Mouse (Mus musculus): ENCODE measurements around the gene Acvrl1. TPM values are rescaled to one million over a fixed set of nuclear protein-coding genes. Genes with fewer than 3 reads are reported as not detected.
A peak's percentile ranks its signal among the peaks of the same experiment; 100 is the strongest.

The Acvrl1 gene
- polyA plus RNA-seq, 1 experiment from 2014 or later = 13.5 TPM

DNA sequence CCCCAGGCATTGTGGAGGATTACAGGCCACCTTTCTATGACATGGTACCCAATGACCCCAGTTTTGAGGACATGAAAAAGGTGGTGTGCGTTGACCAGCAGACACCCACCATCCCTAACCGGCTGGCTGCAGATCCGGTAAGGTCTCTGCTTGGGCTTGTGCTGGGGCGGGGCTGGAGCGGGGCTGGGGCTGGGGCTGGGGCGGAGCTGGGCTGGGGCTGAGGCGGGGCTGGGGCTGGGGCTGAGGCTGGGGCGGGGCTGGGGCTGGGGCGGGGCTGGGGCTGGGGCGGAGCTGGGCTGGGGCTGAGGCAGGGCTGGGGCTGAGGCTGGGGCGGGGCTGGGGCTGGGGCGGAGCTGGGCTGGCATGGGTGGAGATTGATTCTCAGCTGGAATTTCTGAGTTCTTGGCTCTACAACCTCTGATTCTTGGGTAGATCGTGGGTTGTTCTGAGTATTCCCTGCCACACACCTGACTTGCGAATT lies 12.8 kb downstream of the Acvrl1 start:
- DNase-seq (ENCODE audit: low spot score) = no peak
- no peak overlapping the region for H3K9ac ChIP-seq (ENCODE audit: low read depth, low read length)
- no peaks in the 10 kb centered on the region for H3K27me3 ChIP-seq (replicated peaks; ENCODE audit: control insufficient read depth, insufficient read depth, low read length)
- no peaks in the 10 kb centered on the region for H3K36me3 ChIP-seq (ENCODE audit: control insufficient read depth, insufficient read depth, low read length)
- ATAC-seq (ENCODE audit: low read depth) = peak; percentile 53
- peaks cover 50% of the 10 kb centered on the region for H3K4me1 ChIP-seq (ENCODE audit: control insufficient read depth, insufficient read depth, low read length)
- H3K4me2 ChIP-seq (ENCODE audit: low read depth, low read length) = 0 out of 2 replicates have a peak overlapping the region, but pooled peaks have one; percentile 0
- 7% methylated on average over 8 of the region's 14 CpGs for WGBS
- H3K9me3 ChIP-seq (ENCODE audit: control insufficient read depth, low read length) = no peaks in the 10 kb centered on the region
- no peak overlapping the region; the same call in 1 of the 2 replicates for H3K27ac ChIP-seq (replicated peaks; ENCODE audit: low read depth, low read length)
- H3K4me3 ChIP-seq (ENCODE audit: low read depth, low read length) = no peak overlapping the region

DNA sequence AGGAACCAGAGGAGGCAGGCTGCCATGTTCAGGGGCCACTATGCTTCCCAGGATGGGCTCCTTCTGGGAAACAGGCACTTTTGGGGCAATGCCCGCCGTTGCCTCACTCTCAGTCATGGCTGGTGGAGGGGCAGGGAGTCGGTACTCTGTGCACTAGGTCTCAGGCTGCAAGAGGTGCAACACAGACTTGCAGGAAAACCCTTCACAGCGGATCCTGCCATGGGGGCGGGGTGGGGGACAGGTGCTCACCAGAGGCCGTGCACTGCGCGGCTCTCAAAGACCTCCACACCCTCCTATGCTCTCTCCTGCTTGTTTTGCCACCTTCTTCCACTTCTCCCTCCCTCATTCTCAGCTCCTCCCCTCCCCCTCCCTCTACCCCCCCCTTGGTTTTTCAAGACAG lies 14.3 kb downstream of the Acvrl1 start:
- H3K36me3 ChIP-seq (ENCODE audit: control insufficient read depth, insufficient read depth, low read length) = no peaks in the 10 kb centered on the region
- H3K4me1 ChIP-seq (ENCODE audit: control insufficient read depth, insufficient read depth, low read length) = peaks cover 51% of the 10 kb centered on the region
- H3K4me3 ChIP-seq (ENCODE audit: low read depth, low read length) = no peak overlapping the region
- no peaks in the 10 kb centered on the region for H3K27me3 ChIP-seq (replicated peaks; ENCODE audit: control insufficient read depth, insufficient read depth, low read length)
- no peak overlapping the region for H3K4me2 ChIP-seq (ENCODE audit: low read depth, low read length)
- no peak for ATAC-seq (ENCODE audit: low read depth)
- H3K9ac ChIP-seq (ENCODE audit: low read depth, low read length) = no peak overlapping the region
- WGBS = 48% methylated on average over 6 of the region's 8 CpGs
- no peak for DNase-seq (ENCODE audit: low spot score)
- no peak overlapping the region for H3K27ac ChIP-seq (replicated peaks; ENCODE audit: low read depth, low read length)
- H3K9me3 ChIP-seq (ENCODE audit: control insufficient read depth, low read length) = no peaks in the 10 kb centered on the region

DNA sequence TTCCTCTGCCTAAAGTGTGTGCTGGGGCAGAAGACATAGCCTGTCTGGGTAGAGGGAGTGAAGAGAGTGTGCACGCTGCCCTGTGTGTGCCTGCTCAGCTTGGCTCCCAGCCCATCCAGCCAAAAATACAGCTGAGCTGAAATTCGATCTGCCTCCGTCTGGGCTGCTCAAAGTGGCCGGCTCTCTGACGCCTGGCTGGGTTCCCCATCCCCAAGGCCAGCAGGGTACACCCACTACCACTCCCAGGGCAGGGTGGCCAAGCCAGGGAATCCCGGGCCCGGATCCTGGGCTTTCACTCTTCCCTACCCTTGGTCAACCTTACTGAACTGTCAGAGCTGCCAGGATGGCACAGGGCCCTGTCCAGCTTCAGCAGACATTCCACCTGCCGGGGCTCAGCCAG lies 15.2 kb downstream of the Acvrl1 start:
- ATAC-seq (ENCODE audit: low read depth) (peak; percentile 60), DNase-seq (ENCODE audit: low spot score) (peak; percentile 89)
- Histone ChIP-seq H3K4me1 (ENCODE audit: control insufficient read depth, insufficient read depth, low read length) (peaks cover 51% of the 10 kb centered on the region), H3K27me3 (replicated peaks; ENCODE audit: control insufficient read depth, insufficient read depth, low read length) (no peaks in the 10 kb centered on the region), H3K9ac (ENCODE audit: low read depth, low read length) (0 out of 2 replicates have a peak overlapping the region, but pooled peaks have one; percentile 41), H3K4me2 (ENCODE audit: low read depth, low read length) (peak overlapping the region; percentile 23; the same call in 1 of the 2 replicates), H3K27ac (replicated peaks; ENCODE audit: low read depth, low read length) (peak overlapping the region; percentile 30; the same call in 1 of the 2 replicates), H3K9me3 (ENCODE audit: control insufficient read depth, low read length) (no peaks in the 10 kb centered on the region), H3K36me3 (ENCODE audit: control insufficient read depth, insufficient read depth, low read length) (no peaks in the 10 kb centered on the region), H3K4me3 (ENCODE audit: low read depth, low read length) (no peak overlapping the region)
- WGBS = 8% methylated on average over 8 of the region's 8 CpGs

DNA sequence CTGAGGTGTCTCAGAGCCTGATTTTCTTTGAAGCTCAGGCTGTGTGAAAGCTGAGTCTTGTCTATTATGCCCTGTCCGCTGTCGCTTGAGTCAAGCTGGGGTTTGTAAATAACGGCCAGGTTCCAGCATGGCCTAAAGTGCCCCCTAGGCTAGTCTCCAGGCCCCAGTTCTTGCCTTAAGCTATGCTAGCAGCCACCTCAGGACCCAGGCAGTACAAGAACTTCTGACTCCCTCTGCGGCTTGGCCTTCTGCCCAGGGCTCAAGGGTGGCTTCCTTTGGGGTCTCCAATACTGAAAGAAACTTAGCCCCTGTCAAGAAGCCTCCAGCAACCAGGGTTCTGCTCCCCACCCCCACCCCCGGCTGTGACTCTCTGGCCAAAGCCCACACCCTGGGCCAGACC lies 15.9 kb downstream of the Acvrl1 start:
- Histone ChIP-seq H3K9me3 (ENCODE audit: control insufficient read depth, low read length) (no peaks in the 10 kb centered on the region), H3K9ac (ENCODE audit: low read depth, low read length) (no peak overlapping the region), H3K4me2 (ENCODE audit: low read depth, low read length) (no peak overlapping the region; the same call in 1 of the 2 replicates), H3K4me3 (ENCODE audit: low read depth, low read length) (no peak overlapping the region), H3K36me3 (ENCODE audit: control insufficient read depth, insufficient read depth, low read length) (no peaks in the 10 kb centered on the region), H3K4me1 (ENCODE audit: control insufficient read depth, insufficient read depth, low read length) (peaks cover 51% of the 10 kb centered on the region), H3K27me3 (replicated peaks; ENCODE audit: control insufficient read depth, insufficient read depth, low read length) (no peaks in the 10 kb centered on the region), H3K27ac (replicated peaks; ENCODE audit: low read depth, low read length) (peak overlapping the region; percentile 30)
- ATAC-seq (ENCODE audit: low read depth) (no peak), DNase-seq (ENCODE audit: low spot score) (no peak)
- WGBS = 84% methylated on average over 5 of the region's 5 CpGs

DNA sequence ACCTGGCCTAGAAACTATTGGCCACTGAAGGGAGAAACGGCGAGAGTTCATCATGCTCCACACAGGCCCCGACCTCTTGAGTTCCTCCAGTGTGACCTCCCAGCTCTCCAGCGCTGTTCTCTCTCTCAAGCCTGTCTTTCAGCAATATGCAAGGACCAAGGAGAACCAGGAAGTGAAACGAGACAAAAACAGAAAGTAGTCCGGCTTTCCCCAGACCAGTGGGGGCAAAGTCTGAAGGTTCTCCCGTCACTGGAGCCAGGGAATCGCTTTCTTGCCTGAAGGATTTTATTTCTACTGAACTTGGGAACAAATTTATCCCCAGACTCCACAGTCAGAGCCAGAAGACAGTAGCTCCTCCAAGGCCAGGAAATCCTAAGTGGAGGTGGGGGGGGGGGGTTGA lies 16.5 kb downstream of the Acvrl1 start:
- Histone ChIP-seq H3K27ac (replicated peaks; ENCODE audit: low read depth, low read length) (peak overlapping the region; percentile 30), H3K4me2 (ENCODE audit: low read depth, low read length) (peak overlapping the region; percentile 50; the same call in 1 of the 2 replicates), H3K9ac (ENCODE audit: low read depth, low read length) (no peak overlapping the region), H3K36me3 (ENCODE audit: control insufficient read depth, insufficient read depth, low read length) (no peaks in the 10 kb centered on the region), H3K4me3 (ENCODE audit: low read depth, low read length) (no peak overlapping the region), H3K9me3 (ENCODE audit: control insufficient read depth, low read length) (no peaks in the 10 kb centered on the region), H3K4me1 (ENCODE audit: control insufficient read depth, insufficient read depth, low read length) (peaks cover 45% of the 10 kb centered on the region), H3K27me3 (replicated peaks; ENCODE audit: control insufficient read depth, insufficient read depth, low read length) (no peaks in the 10 kb centered on the region)
- WGBS = 72% methylated on average over 8 of the region's 8 CpGs
- DNase-seq (ENCODE audit: low spot score) (no peak), ATAC-seq (ENCODE audit: low read depth) (no peak)

DNA sequence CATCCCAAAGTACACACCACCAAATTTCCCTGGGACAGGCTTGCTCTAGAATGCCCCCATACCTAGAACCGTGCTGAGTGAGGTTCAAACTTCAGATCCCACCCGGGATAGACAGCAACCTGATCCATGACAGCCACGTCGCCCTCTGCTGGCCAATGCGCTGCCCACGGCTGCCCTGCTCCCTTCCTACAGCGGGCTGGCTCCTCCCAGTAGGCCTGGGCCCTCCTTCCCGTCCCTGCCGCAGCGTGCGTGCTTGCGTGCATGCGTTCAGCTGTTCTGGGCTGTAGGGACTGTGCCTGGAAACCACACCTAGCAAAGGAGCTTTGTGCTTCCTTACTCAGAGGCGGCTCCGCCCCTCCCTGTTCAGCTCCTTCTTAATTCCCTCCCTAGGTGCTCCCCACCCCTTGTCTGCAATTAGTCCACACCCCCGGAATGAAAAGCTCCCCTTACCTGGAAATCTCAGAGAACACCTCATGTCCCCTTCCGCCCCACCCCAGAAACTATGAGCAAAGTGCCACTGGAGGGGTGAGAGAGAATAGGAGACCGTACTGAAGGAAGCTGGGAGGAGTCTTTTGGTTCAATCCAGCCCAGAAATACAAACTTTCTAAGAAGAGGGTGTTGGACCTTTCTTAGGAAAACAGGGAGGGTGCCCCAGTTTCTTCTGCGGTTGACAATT lies 17.2 kb downstream of the Acvrl1 start:
- Histone ChIP-seq H3K9ac (ENCODE audit: low read depth, low read length) (peak overlapping the region; percentile 43; the same call in 1 of the 2 replicates), H3K27ac (replicated peaks; ENCODE audit: low read depth, low read length) (peak overlapping the region; percentile 77), H3K4me2 (ENCODE audit: low read depth, low read length) (peak overlapping the region; percentile 50), H3K27me3 (replicated peaks; ENCODE audit: control insufficient read depth, insufficient read depth, low read length) (no peaks in the 10 kb centered on the region), H3K4me3 (ENCODE audit: low read depth, low read length) (peak overlapping the region; percentile 12; the same call in 1 of the 2 replicates), H3K4me1 (ENCODE audit: control insufficient read depth, insufficient read depth, low read length) (peaks cover 38% of the 10 kb centered on the region), H3K36me3 (ENCODE audit: control insufficient read depth, insufficient read depth, low read length) (no peaks in the 10 kb centered on the region), H3K9me3 (ENCODE audit: control insufficient read depth, low read length) (no peaks in the 10 kb centered on the region)
- ATAC-seq (ENCODE audit: low read depth) (peak; percentile 97), DNase-seq (ENCODE audit: low spot score) (peak; percentile 97)
- 12% methylated on average over 14 of the region's 19 CpGs for WGBS

DNA sequence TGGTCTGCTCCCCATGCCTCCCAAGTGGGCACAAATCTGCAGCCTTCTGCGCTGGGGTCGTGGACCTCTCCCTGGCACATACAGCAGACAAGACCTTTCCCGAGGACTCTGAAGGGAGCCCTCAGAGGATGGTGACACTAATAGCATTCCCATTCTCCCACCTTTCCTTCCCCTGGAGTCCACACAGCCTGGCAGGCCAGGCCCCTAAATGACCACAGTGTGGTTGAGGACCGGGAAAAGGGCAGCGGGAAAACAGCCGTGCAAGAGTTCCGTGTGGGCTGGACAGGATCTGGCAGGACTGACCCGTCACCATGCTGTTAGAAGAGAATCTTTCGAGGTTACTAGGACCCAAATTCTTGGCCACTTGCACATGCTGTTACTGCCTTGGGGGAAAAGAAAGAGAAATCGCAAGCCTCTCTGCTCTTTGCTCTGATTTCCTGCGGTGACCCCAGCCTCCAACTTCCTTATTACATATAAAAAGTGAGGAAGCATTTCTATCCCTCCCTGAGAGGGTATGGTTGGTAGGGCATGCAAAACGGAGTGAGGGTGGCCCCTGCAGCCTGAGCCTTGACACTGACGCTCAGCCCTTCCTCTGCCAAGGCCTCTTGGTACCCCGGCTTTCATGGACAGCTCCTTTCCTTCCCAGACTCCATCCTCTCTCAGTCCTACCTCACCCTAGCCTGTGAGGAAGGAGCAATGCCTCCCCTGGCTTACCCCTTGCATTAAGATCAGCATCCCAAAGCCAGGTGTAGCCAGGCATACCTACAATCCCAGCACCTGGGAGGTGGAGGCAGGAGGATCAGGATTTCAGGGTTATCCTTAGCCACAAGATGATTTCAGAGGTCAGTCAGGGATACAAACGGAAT lies 18.0 kb downstream of the Acvrl1 start:
- no peaks in the 10 kb centered on the region for H3K36me3 ChIP-seq (ENCODE audit: control insufficient read depth, insufficient read depth, low read length)
- H3K27me3 ChIP-seq (replicated peaks; ENCODE audit: control insufficient read depth, insufficient read depth, low read length) = no peaks in the 10 kb centered on the region
- H3K9me3 ChIP-seq (ENCODE audit: control insufficient read depth, low read length) = no peaks in the 10 kb centered on the region
- no peak for ATAC-seq (ENCODE audit: low read depth)
- peak overlapping the region; percentile 77 for H3K27ac ChIP-seq (replicated peaks; ENCODE audit: low read depth, low read length)
- WGBS = 55% methylated on average over 15 of the region's 15 CpGs
- H3K9ac ChIP-seq (ENCODE audit: low read depth, low read length) = no peak overlapping the region
- peak overlapping the region; percentile 50; the same call in 1 of the 2 replicates for H3K4me2 ChIP-seq (ENCODE audit: low read depth, low read length)
- no peak overlapping the region for H3K4me3 ChIP-seq (ENCODE audit: low read depth, low read length)
- DNase-seq (ENCODE audit: low spot score) = no peak
- H3K4me1 ChIP-seq (ENCODE audit: control insufficient read depth, insufficient read depth, low read length) = peaks cover 34% of the 10 kb centered on the region

DNA sequence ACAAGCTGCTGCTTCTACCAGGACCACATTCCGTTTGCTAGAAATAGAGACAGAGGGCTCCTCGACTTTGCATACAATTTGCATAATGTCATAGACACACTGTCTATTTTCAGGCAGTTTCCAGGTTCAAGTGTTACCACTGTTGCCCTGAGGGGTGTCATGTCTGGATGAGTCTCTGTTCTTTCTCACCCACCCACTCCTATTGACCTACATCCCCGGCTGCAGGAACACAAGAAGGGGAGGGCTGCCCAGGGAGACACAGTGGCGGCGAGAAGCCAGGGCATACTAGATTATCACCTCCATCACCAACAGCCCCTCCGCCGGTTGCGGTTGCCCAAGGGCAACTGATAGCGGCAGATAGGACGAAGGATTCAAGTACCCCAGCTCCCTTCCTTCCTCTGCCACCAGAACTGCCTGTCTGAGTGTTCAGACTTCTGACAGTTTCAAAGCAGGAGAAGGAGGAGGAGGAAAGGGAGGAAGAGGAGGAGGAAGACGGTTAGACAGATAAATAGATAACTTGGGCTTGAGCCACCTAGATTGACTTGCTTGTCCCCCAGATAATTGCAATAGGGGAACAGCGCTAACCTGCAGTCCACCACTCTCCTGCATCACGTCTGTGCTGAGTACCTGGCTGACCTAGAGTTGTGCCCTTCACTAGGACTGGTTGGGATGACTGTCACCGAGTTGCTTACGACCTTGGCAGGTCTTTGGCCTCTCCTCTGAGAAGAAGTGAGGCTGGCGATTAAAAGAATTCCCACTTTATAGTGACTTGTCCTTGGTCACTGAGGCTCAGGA lies 19.0 kb downstream of the Acvrl1 start:
- Histone ChIP-seq H3K36me3 (ENCODE audit: control insufficient read depth, insufficient read depth, low read length) (no peaks in the 10 kb centered on the region), H3K4me2 (ENCODE audit: low read depth, low read length) (no peak overlapping the region), H3K27me3 (replicated peaks; ENCODE audit: control insufficient read depth, insufficient read depth, low read length) (no peaks in the 10 kb centered on the region), H3K27ac (replicated peaks; ENCODE audit: low read depth, low read length) (no peak overlapping the region), H3K9ac (ENCODE audit: low read depth, low read length) (no peak overlapping the region), H3K9me3 (ENCODE audit: control insufficient read depth, low read length) (no peaks in the 10 kb centered on the region), H3K4me1 (ENCODE audit: control insufficient read depth, insufficient read depth, low read length) (peaks cover 34% of the 10 kb centered on the region), H3K4me3 (ENCODE audit: low read depth, low read length) (no peak overlapping the region)
- no peak for DNase-seq (ENCODE audit: low spot score)
- 70% methylated on average over 16 of the region's 16 CpGs for WGBS
- no peak for ATAC-seq (ENCODE audit: low read depth)
